ENCODE assay signal across 12 mouse cellular contexts in genomic region chr7:75688144-75688543, GRCm38 (mm10).
A peak's percentile ranks its signal among the peaks of the same experiment; 100 is the strongest.
DNase-seq lines count a peak whose midpoint lies in the region; ATAC-seq and TF ChIP-seq lines count a peak whose summit lies in the region.
"Had no signal": no experiment of that assay in that cellular context is flagged by ENCODE, and none has a peak within 500 bp of the region (broad histone marks: within the 10 kb centered on the region; RNA-seq: fewer than 3 reads in every experiment).

No protein-coding gene starts in this region.

- H3K36me3 ChIP-seq in hindbrain, postnatal 0 days (ENCODE audit: insufficient read depth, low read length), result no peaks in the 10 kb centered on the region
- peaks cover 31% of the 10 kb centered on the region for H3K36me3 ChIP-seq in hindbrain, embryonic 10.5 days
- H3K36me3 ChIP-seq in midbrain, postnatal 0 days (ENCODE audit: insufficient read depth, low read length), result no peaks in the 10 kb centered on the region
- no peaks in the 10 kb centered on the region for H3K36me3 ChIP-seq in midbrain, embryonic 11.5 days (ENCODE audit: control insufficient read depth, insufficient read depth, low read length)

- no peak overlapping the region for H3K9ac ChIP-seq in hindbrain, postnatal 0 days (replicated peaks; ENCODE audit: low read length)
- no peak overlapping the region for H3K9ac ChIP-seq in midbrain, postnatal 0 days (replicated peaks; ENCODE audit: low read length, poor library complexity, severe bottlenecking)
- H3K9ac ChIP-seq in midbrain, embryonic 11.5 days (ENCODE audit: low read length), result no peak overlapping the region
- H3K9ac ChIP-seq: embryonic facial prominence, embryonic 15.5 days had no signal

- H3K4me2 ChIP-seq in hindbrain, postnatal 0 days (ENCODE audit: low read depth, low read length), result no peak overlapping the region
- no peak overlapping the region for H3K4me2 ChIP-seq in midbrain, postnatal 0 days (ENCODE audit: low read depth, low read length, poor library complexity, severe bottlenecking)
- no peak overlapping the region for H3K4me2 ChIP-seq in midbrain, embryonic 11.5 days
- H3K4me2 ChIP-seq: embryonic facial prominence, embryonic 15.5 days had no signal

- no peaks in the 10 kb centered on the region for H3K27me3 ChIP-seq in hindbrain, postnatal 0 days (ENCODE audit: insufficient read depth, low read length)
- no peaks in the 10 kb centered on the region for H3K27me3 ChIP-seq in hindbrain, embryonic 10.5 days (ENCODE audit: insufficient read depth, poor library complexity, severe bottlenecking)
- no peaks in the 10 kb centered on the region for H3K27me3 ChIP-seq in midbrain, postnatal 0 days (ENCODE audit: insufficient read depth, low read length)
- no peaks in the 10 kb centered on the region for H3K27me3 ChIP-seq in midbrain, embryonic 11.5 days (ENCODE audit: control insufficient read depth, insufficient read depth, low read length)
- H3K27me3 ChIP-seq: embryonic facial prominence, embryonic 15.5 days had no signal

- no peak overlapping the region for H3K4me3 ChIP-seq in hindbrain, postnatal 0 days (ENCODE audit: low read length)
- H3K4me3 ChIP-seq in hindbrain, embryonic 10.5 days, result no peak overlapping the region
- H3K4me3 ChIP-seq in midbrain, postnatal 0 days (ENCODE audit: low read depth, low read length), result no peak overlapping the region
- H3K4me3 ChIP-seq in midbrain, embryonic 11.5 days (ENCODE audit: low read depth, low read length), result no peak overlapping the region
- H3K4me3 ChIP-seq: embryonic facial prominence, embryonic 15.5 days had no signal

- no peaks in the 10 kb centered on the region for H3K9me3 ChIP-seq in hindbrain, postnatal 0 days (ENCODE audit: low read length)
- H3K9me3 ChIP-seq in hindbrain, embryonic 10.5 days, result no peaks in the 10 kb centered on the region
- H3K9me3 ChIP-seq in midbrain, postnatal 0 days (ENCODE audit: low read length), result no peaks in the 10 kb centered on the region
- H3K9me3 ChIP-seq in midbrain, embryonic 11.5 days (ENCODE audit: control insufficient read depth, low read length), result no peaks in the 10 kb centered on the region
- H3K9me3 ChIP-seq: embryonic facial prominence, embryonic 15.5 days had no signal

- ATAC-seq in hindbrain, postnatal 0 days, result no peak
- ATAC-seq in midbrain, postnatal 0 days (ENCODE audit: low FRiP score), result no peak
- ATAC-seq in midbrain, embryonic 11.5 days (ENCODE audit: low FRiP score), result no peak
- 0 out of 2 replicates have a peak, but pooled peaks have one; percentile 11 for ATAC-seq in erythroid progenitor cell, adult 5-6 weeks (replicated peaks; ENCODE audit: low FRiP score, poor library complexity, severe bottlenecking)
- ATAC-seq: midbrain, embryonic 16.5 days had no signal

- TF ChIP-seq CTCF in hindbrain, postnatal 0 days (IDR thresholded peaks at IDR 0.05; ENCODE audit: low read depth), result peak; percentile 29; the same call in 1 of the 2 replicates
- TF ChIP-seq CTCF in midbrain, postnatal 0 days (IDR thresholded peaks at IDR 0.05), result peak; percentile 36

- 90% methylated on average over 3 of the region's 3 CpGs for WGBS in hindbrain, postnatal 0 days
- WGBS in hindbrain, embryonic 10.5 days, result 90% methylated on average over 3 of the region's 3 CpGs
- WGBS in midbrain, postnatal 0 days, result 87% methylated on average over 3 of the region's 3 CpGs
- WGBS in midbrain, embryonic 11.5 days, result 88% methylated on average over 3 of the region's 3 CpGs

- no peak overlapping the region for H3K27ac ChIP-seq in hindbrain, postnatal 0 days
- H3K27ac ChIP-seq in hindbrain, embryonic 10.5 days, result no peak overlapping the region
- no peak overlapping the region for H3K27ac ChIP-seq in midbrain, postnatal 0 days (ENCODE audit: low read depth, low read length)
- H3K27ac ChIP-seq in midbrain, embryonic 11.5 days (ENCODE audit: low read depth, low read length), result no peak overlapping the region
- H3K27ac ChIP-seq: embryonic facial prominence, embryonic 15.5 days had no signal

- no peak for DNase-seq in hindbrain, postnatal 0 days (ENCODE audit: low spot score)
- no peak for DNase-seq in hindbrain, embryonic 10.5 days (ENCODE audit: low spot score)
- no peak for DNase-seq in midbrain, postnatal 0 days (ENCODE audit: low spot score)
- no peak for DNase-seq in midbrain, embryonic 11.5 days (ENCODE audit: low spot score, missing footprints)
- no peak for DNase-seq in right cerebral cortex, adult 18-20 months
- no peak for DNase-seq in frontal cortex, postnatal 10 days (ENCODE audit: low spot score in 2 of 2)
- DNase-seq in left cerebral cortex, postnatal 14 days (ENCODE audit: low spot score in 2 of 2), result no peak
- DNase-seq: cerebellum, postnatal 36 days; left cerebral cortex, postnatal 4 days had no signal

- no peaks in the 10 kb centered on the region for H3K4me1 ChIP-seq in hindbrain, postnatal 0 days (ENCODE audit: insufficient read depth, low read length)
- H3K4me1 ChIP-seq in hindbrain, embryonic 10.5 days (replicated peaks), result no peaks in the 10 kb centered on the region
- no peaks in the 10 kb centered on the region for H3K4me1 ChIP-seq in midbrain, postnatal 0 days (ENCODE audit: insufficient read depth, low read length)
- H3K4me1 ChIP-seq in midbrain, embryonic 11.5 days (ENCODE audit: control insufficient read depth, insufficient read depth, low read length), result no peaks in the 10 kb centered on the region

- intact Hi-C loops in left cerebral cortex, postnatal 14 days (cut with DNase I), result no loop called here
